ENCODE assay signal across 11 mouse cellular contexts in the genomic region with DNA sequence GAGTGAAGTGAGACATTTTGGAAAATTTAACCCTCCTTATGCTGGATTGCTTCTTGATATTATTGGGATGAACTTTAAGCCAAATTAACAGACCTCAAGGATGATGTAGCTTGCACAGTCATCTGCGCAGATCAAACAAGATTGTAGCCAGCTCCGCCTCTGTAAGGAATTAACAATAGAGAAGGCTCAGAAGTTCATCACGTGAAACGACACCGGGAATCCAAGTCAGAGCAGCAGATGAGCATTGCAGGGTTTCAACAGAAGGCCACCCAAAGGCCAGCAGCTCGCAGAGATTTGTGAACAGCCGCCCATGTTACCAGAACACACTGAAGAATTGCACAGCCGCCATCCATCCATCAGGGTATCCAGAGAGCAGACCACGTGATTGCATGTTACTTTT.
"Had no signal": no experiment of that assay in that cellular context is flagged by ENCODE, and none has a peak within 500 bp of the region (broad histone marks: within the 10 kb centered on the region; RNA-seq: fewer than 3 reads in every experiment).

No protein-coding gene starts in this region.

- ATAC-seq: liver, embryonic 12.5 days had no signal

- DNase-seq: kidney, postnatal 10 days; kidney, postnatal 4 days; lung, embryonic 14.5 days; lung, postnatal 10 days; thymus, postnatal 4 days had no signal

- H3K27ac ChIP-seq: left cerebral cortex, adult 2 months; limb, embryonic 10.5 days; liver, embryonic 12.5 days; macrophage; midbrain, embryonic 12.5 days had no signal

- H3K9ac ChIP-seq: liver, embryonic 12.5 days; lung, embryonic 14.5 days; midbrain, embryonic 12.5 days had no signal

- H3K27me3 ChIP-seq: liver, embryonic 12.5 days; megakaryocyte, embryonic 14.5 days; midbrain, embryonic 12.5 days had no signal

- H3K4me2 ChIP-seq: liver, embryonic 12.5 days; lung, embryonic 14.5 days; midbrain, embryonic 12.5 days had no signal

- H3K36me3 ChIP-seq: limb, embryonic 10.5 days; liver, embryonic 12.5 days; midbrain, embryonic 12.5 days had no signal

- H3K9me3 ChIP-seq: limb, embryonic 10.5 days; midbrain, embryonic 12.5 days had no signal

- H3K4me3 ChIP-seq: left cerebral cortex, adult 2 months; limb, embryonic 10.5 days; liver, embryonic 12.5 days; megakaryocyte, embryonic 14.5 days; midbrain, embryonic 12.5 days had no signal

- H3K4me1 ChIP-seq: limb, embryonic 10.5 days; liver, embryonic 12.5 days; megakaryocyte, embryonic 14.5 days had no signal
